ENCODE assay signal across 27 mouse cellular contexts in genomic region chr1:189803742-189804141, GRCm38 (mm10).
"Had no signal": no experiment of that assay in that cellular context is flagged by ENCODE, and none has a peak within 500 bp of the region (broad histone marks: within the 10 kb centered on the region; RNA-seq: fewer than 3 reads in every experiment).

No protein-coding gene starts in this region.

- H3K4me3 ChIP-seq: gastrocnemius, adult 2 months; heart, embryonic 13.5 days; heart, embryonic 15.5 days; hindbrain, embryonic 10.5 days; hindbrain, embryonic 12.5 days; hindbrain, embryonic 15.5 days; kidney, embryonic 15.5 days; limb, embryonic 10.5 days; limb, embryonic 12.5 days had no signal

- ATAC-seq: forebrain, embryonic 16.5 days; hindbrain, postnatal 0 days; intestine, embryonic 16.5 days had no signal

- H3K4me2 ChIP-seq: heart, embryonic 11.5 days; heart, embryonic 13.5 days; heart, embryonic 15.5 days; hindbrain, embryonic 12.5 days; hindbrain, embryonic 15.5 days; kidney, embryonic 15.5 days; limb, embryonic 12.5 days had no signal

- H3K27ac ChIP-seq: gastrocnemius, adult 2 months; heart, embryonic 13.5 days; heart, embryonic 15.5 days; hindbrain, embryonic 10.5 days; hindbrain, embryonic 12.5 days; hindbrain, embryonic 15.5 days; hindbrain, postnatal 0 days; kidney, embryonic 15.5 days; kidney, postnatal 0 days; limb, embryonic 10.5 days; limb, embryonic 12.5 days had no signal

- H3K27me3 ChIP-seq: heart, embryonic 13.5 days; heart, embryonic 15.5 days; hindbrain, embryonic 12.5 days; hindbrain, embryonic 15.5 days; kidney, embryonic 15.5 days; limb, embryonic 12.5 days had no signal

- H3K36me3 ChIP-seq: hindbrain, embryonic 12.5 days; hindbrain, embryonic 15.5 days had no signal

- H3K9ac ChIP-seq: heart, embryonic 13.5 days; heart, embryonic 15.5 days; hindbrain, embryonic 12.5 days; hindbrain, embryonic 15.5 days; kidney, embryonic 15.5 days; limb, embryonic 12.5 days had no signal

- H3K9me3 ChIP-seq: heart, embryonic 15.5 days; hindbrain, embryonic 10.5 days; hindbrain, embryonic 12.5 days; hindbrain, embryonic 15.5 days; kidney, embryonic 15.5 days; limb, embryonic 10.5 days; limb, embryonic 12.5 days had no signal

- DNase-seq: gastrocnemius, adult 2 months; gastrocnemius, postnatal 10 days; gastrocnemius, postnatal 25 days; heart, adult 18-20 months; heart, postnatal 10 days; heart, postnatal 4 days; kidney, adult 11 months; kidney, adult 2 months; kidney, adult 9 months; kidney, postnatal 14 days; kidney, postnatal 36 days; layer of hippocampus, adult 9-11 months; layer of hippocampus, postnatal 36 days; liver had no signal
